Mouse (Mus musculus) urinary bladder, postnatal 14 days (tissue): ENCODE data around the gene Fbxo40.

Experiments used
- DNase-seq: peaks from one replicate; pipeline ENCODE4 v3.0.0; 2021; ENCODE audit warnings: low spot score

The Fbxo40 gene

GRCm38 (mm10) chr16:36921067-36921613 lies 69.1 kb downstream of the Fbxo40 start:
- no peak for DNase-seq

DNA sequence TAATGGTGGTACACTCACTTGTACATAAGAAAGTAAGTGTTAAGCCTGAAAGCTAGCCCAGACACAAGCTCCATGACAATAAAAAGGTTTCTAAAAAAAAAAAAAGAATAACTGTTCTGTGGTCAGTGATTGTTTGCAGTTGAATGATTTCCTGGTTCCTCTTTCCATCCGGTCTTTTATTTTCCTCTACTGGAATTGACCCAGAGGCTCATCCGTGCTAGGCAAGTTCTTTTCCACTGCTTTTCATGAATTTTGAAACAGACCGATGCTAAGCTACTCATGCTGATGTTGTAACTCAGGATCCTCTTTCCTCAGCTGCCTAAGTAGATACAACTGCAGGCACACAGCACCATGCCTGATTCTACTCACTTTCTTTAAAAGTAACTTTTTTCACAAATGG lies 69.9 kb downstream of the Fbxo40 start:
- DNase-seq = no peak

GRCm38 (mm10) chr16:36918505-36918904 lies 71.8 kb downstream of the Fbxo40 start:
- DNase-seq = no peak

DNA sequence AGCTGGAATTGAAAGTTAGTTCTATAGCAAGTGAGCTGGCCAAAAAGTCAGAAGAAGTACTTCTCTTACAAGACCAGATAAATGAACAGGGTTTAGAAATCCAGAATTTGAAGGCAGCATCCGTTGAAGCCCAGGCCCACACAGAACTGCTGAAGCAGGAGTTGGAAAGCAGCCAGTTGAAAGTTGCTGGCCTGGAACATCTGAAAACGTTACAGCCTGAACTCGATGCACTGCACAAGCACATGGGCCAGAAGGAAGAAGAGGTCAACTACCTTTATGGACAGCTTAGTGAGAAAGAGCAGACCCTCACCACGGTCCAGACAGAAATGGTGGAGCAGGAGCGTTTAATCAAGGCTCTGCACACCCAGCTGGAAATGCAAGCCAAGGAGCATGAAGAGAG lies 76.1 kb downstream of the Fbxo40 start:
- no peak for DNase-seq
